Mouse (Mus musculus) embryo, embryonic 10 days (tissue): Measurements from ENCODE around the gene Pex10.
"Not testable (repeated sequence)": the region's sequence is repeated elsewhere in the genome, so short reads cannot be mapped to it uniquely, and the experiment has no call there.

Source experiments
- DNase-seq: peaks from one replicate; pipeline ENCODE4 v3.0.0-alpha.2; 2015; ENCODE audit warnings: low spot score

The Pex10 gene

GRCm38 (mm10) chr4:155064474-155064873 lies 2.3 kb upstream of the Pex10 start:
- DNase-seq, result no peak

GRCm38 (mm10) chr4:155065970-155066833 lies 614 bp upstream of the Pex10 start:
- DNase-seq, result peak; percentile 94

- no peak for DNase-seq
These were observed 1.6 kb downstream of the Pex10 start for GRCm38 (mm10) chr4:155068357-155068972.

DNA sequence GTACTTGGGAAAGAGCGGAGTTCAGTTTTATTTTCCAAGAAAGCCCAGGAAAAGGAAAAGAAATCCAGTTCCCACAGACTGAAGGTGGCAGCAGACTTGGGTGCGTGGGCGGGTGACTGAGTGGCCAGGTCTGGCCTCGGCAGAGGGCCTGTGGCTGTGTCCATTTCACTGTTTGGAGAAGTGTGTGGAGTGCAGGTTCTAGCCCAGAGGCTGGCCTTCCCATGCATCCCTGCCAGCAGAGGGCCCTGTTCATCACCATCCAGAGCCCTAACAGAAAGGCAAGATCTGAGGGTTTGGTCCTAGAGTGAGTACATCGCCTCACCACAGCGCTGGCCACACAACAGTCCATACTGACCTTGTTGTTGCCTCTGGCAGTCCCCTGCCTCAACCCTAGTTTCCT lies 2.4 kb downstream of the Pex10 start:
- peak; percentile 39 for DNase-seq

GRCm38 (mm10) chr4:155070199-155070598 lies 3.4 kb downstream of the Pex10 start:
- DNase-seq, result no peak

DNA sequence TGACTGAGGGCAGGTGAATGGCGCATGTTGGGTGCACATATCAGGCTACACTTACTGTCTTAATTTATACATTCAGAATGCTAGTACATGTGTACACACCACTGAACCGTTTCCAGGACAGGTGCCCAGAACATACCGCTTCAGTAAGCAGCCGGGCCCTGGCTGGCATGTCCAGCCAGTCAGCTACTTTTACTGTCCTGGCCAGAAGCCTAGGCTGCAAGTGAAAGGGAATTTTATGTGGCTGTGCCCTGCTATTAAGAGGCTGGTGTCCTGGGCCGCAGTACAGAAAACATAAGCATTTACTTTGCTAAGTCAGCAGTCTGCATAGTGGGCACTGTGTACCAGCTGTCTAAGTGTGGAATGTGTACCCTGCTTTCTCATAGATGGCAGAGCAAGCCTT lies 4.1 kb downstream of the Pex10 start:
- DNase-seq, result no peak

DNA sequence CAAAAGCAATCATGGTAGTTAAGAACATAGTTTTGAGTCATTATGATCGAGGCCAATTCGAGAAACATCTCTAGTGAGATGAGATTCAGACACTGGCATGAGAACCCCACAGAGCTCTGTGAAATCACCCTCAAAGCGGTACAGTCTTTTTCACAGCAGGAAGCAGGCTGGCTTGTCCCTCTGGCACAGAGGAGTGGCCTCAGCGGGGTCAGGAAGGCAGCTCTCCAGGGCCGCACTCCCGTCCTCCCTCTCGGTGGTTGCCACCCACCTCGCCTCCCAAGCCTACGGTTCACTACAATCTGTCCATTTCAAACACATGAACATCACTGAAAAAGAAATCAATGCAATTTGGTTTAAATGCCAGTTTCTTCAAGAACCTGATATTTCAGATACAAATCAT lies 7.6 kb downstream of the Pex10 start:
- DNase-seq, result no peak

GRCm38 (mm10) chr4:155075137-155075536 lies 8.3 kb downstream of the Pex10 start:
- DNase-seq, result no peak

DNA sequence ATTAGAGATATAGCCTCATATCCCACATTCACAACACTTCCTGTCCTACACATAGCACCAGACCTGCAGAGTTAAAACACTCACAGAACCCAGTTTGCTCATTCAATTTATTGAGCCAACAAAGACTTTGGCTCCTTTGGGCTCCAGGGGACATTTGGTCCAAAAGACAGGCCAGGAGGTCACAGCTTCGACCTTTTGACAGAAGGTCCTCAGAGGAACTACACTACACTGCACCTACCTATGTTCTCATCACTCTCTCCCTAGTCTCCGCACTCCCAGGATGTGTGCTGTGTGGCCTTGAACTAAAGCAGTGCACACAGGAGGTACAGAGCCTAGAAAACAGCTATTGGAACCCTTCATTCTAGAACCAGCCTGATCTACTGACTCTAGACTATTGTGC lies 9.0 kb downstream of the Pex10 start:
- DNase-seq, result no peak

- no peak for DNase-seq
These were observed 9.9 kb downstream of the Pex10 start for GRCm38 (mm10) chr4:155076677-155077076.

- not testable (repeated sequence) for DNase-seq
These were observed 12.0 kb downstream of the Pex10 start for GRCm38 (mm10) chr4:155078808-155079207.

DNA sequence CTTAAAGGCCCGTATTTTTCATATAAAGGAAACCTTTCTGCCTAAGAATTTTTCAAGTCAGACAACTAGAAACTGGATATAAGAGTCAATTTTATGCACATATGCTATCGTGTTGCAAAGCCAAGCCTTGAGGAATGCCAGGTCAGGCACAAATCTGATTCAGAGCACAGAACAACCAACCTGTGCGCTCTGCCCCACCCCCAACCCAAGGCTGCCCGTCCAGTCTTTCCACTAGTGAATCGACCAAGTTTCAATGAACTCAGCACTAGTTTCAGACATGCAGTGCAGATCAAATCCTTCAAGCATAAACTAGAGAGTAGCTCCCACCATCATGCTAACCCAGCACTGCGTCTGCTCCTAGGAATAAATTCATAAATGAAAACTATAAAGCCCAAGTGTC lies 12.8 kb downstream of the Pex10 start:
- no peak for DNase-seq

- DNase-seq, result no peak
These were observed 16.7 kb downstream of the Pex10 start for GRCm38 (mm10) chr4:155083553-155083952.

DNA sequence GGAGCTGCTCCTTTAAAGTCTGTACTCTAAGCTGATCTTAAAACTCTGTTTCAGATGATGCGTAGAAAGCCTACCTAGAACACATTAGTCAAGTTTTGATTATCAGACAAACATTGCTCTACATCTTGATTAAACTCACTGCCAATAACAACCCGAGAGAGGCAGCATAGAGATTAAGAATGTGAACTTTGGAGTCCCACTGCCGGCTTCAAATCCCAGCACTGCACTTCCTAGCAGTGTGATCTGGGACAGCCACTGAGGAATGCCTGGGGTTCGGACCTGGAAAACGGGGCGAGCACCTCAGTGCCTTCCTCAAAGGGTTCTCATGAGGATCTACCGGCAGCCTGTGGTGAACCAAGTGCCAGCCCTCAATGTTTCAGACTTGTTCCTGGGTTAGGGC lies 17.5 kb downstream of the Pex10 start:
- no peak for DNase-seq

GRCm38 (mm10) chr4:155085206-155086107 lies 18.6 kb downstream of the Pex10 start:
- DNase-seq, result peak; percentile 31

GRCm38 (mm10) chr4:155086108-155087024 lies 19.6 kb downstream of the Pex10 start, which contains the start of the genes Rer1 and Morn1:
Gene Rer1, minus strand, starts transcription at chr4:155086382.
Gene Morn1, plus strand, starts transcription at chr4:155086577.
- peak; percentile 100 for DNase-seq

DNA sequence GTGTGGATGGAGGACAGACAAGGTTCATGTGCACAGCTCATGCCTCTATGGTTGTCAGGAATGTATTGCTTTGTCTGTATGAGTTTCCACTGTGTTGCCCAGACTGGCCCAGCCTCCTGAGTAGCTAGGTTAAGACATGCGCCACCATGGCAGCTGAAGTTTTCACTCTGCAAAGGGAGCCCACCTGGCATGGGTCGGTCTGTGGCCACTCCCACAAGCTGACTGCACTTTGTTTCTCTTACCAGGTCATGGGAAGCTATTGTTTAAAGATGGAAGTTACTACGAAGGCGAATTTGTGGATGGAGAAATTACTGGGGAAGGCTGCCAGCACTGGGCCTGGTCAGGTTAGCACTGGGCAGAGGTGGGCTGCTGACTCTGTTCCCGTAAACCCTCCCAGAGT lies 22.4 kb downstream of the Pex10 start:
- DNase-seq, result no peak

- no peak for DNase-seq
These were observed 23.3 kb downstream of the Pex10 start for GRCm38 (mm10) chr4:155090147-155090546.

DNA sequence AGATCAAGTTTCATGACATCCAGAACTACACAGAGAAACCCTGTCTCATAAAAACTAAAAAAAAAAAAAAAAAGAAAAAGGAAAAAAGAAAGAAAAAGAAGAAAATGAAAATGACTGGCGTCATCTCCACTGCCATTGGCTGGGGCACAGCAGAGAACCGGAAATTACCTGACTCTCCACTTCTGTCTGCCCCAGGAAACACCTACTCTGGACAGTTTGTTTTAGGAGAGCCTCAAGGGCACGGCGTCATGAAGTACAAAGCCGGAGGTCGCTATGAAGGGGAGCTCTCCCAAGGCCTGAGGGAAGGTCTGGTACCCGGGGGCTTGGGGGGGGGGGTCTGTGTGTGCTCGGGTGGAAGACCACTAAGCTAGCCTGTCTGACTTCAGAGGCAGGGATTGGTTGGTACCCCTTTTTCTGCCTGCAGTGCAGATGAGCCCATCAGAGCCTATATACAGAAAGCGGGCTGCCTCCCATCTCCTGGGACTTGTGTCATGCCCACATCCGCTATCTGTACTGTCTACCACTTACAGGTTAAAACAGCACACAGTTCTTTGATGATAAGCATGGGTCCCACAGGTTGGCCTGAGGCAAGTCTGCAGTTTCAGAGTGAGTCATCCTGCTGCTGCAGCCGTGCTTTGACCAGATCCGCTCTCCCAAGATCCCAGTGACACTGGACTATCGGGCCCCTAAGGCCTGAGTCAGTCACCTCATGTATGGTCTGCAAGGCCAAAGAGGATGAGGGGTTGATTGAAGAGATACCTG lies 24.1 kb downstream of the Pex10 start:
- DNase-seq, result no peak

- DNase-seq, result no peak
These were observed 26.1 kb downstream of the Pex10 start for GRCm38 (mm10) chr4:155092718-155093430.
